Comparison of ENCODE assay signal across 21 mouse cellular contexts in genomic region chr7:139143785-139144184, GRCm38 (mm10). TPM values are rescaled to one million over a fixed set of nuclear protein-coding genes. Genes with fewer than 3 reads are reported as not detected.
A peak's percentile ranks its signal among the peaks of the same experiment; 100 is the strongest.
DNase-seq lines count a peak whose midpoint lies in the region; ATAC-seq and TF ChIP-seq lines count a peak whose summit lies in the region.
"Had no signal": no experiment of that assay in that cellular context is flagged by ENCODE, and none has a peak within 500 bp of the region (broad histone marks: within the 10 kb centered on the region; RNA-seq: fewer than 3 reads in every experiment).

No protein-coding gene starts in this region.

- TF ChIP-seq CTCF in layer of hippocampus, adult 2 months (conservative IDR thresholded peaks at IDR 0.05) = no peak

- no peak overlapping the region for H3K4me3 ChIP-seq in layer of hippocampus, adult 2 months
- H3K4me3 ChIP-seq: forebrain, embryonic 10.5 days; forebrain, embryonic 13.5 days; hindbrain, embryonic 10.5 days; hindbrain, embryonic 13.5 days had no signal

- ATAC-seq in common myeloid progenitor, adult 5-6 weeks (replicated peaks; ENCODE audit: low read depth, poor library complexity, severe bottlenecking) = 0 out of 2 replicates have a peak, but pooled peaks have one; percentile 12
- ATAC-seq in monocyte, adult 5-6 weeks (replicated peaks; ENCODE audit: insufficient number of reproducible peaks, low FRiP score, low TSS enrichment, poor library complexity, severe bottlenecking) = peak; percentile 53; the same call in 1 of the 2 replicates
- ATAC-seq: forebrain, embryonic 13.5 days; forebrain, embryonic 16.5 days; hindbrain, embryonic 16.5 days; Patski had no signal

- no peak for DNase-seq in layer of hippocampus, adult 2 months (ENCODE audit: low spot score in 2 of 2)
- DNase-seq in layer of hippocampus, postnatal 25 days (ENCODE audit: extremely low spot score in 1 of 2, low spot score in 1 of 2) = no peak
- DNase-seq in kidney, postnatal 36 days = no peak
- no peak for DNase-seq in urinary bladder, adult 2 months (ENCODE audit: low spot score)
- DNase-seq: adrenal gland, adult 2 months; adrenal gland, postnatal 14 days; cerebellum, adult 11 months; cerebellum, adult 2 months; cerebellum, postnatal 10 days; cerebellum, postnatal 36 days; gastrocnemius, postnatal 10 days; heart, adult 11 months had no signal

- H3K27ac ChIP-seq in layer of hippocampus, adult 2 months = peak overlapping the region; percentile 87; the same call in 1 of the 2 replicates
- H3K27ac ChIP-seq: forebrain, embryonic 10.5 days; forebrain, embryonic 13.5 days; hindbrain, embryonic 13.5 days had no signal

RNA-seq across cellular contexts. Expression of gene Dpysl4, which starts 58.0 kb away (rescaled TPM):
- 10 to 100 TPM; 51.5 to 52.0 TPM for total RNA-seq in layer of hippocampus, adult 2 months (2021)
- total RNA-seq in layer of hippocampus, postnatal 25 days (2021) = 10 to 100 TPM; 63.9 to 72.4 TPM
- not detected in 2 replicates for total RNA-seq in common myeloid progenitor, adult 5-6 weeks (2017)
- 0.32 TPM in 1 of 3 replicates, not detected in the others for total RNA-seq in monocyte, adult 5-6 weeks (2017)
- 3.7 and 4.3 TPM in 2 replicates for polyA plus RNA-seq in urinary bladder, adult 2 months (2012; rRNA removed)
- polyA plus RNA-seq: Patski had no signal

Comparison
In these comparisons a context has a peak if more than half of its experiments do, and no peak if none do; other contexts are left out.
1. RNA of gene Dpysl4, which starts 58.0 kb away (total RNA-seq): 63.9 to 72.4 TPM in layer of hippocampus, postnatal 25 days and 51.5 to 52.0 TPM in layer of hippocampus, adult 2 months; not detected in common myeloid progenitor, adult 5-6 weeks and 0.32 TPM in monocyte, adult 5-6 weeks; every median in the first group is over 10 times any median in the second.